Mouse (Mus musculus) NIH3T3 (cell line): Measurements from ENCODE around the gene Kif23.

Source experiments
- DNase-seq: peaks from one replicate; pipeline ENCODE4 v3.0.0-alpha.2; 2012; ENCODE audit warnings: low read depth

Kif23 gene

DNA sequence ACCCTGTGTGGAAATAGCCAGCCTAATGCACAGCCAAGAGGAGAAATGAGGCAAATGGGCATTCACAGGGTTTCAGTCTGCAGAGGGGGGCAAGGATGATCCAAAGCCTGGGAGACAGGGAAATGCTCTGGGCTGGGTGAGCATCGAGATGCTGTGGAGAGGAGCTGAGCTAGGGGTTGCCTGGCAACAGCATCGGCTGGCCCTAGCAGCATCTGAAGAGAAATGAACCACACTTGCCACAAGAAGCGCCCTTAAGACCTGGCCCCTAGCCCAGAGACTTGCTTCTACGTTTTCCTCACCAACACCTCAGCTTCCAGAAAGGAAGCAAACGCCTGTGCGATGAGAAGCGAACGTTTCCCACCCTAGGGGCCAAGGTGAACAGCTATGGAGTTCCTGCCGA is 44.1 kb downstream of the Kif23 start:
- DNase-seq = no peak

DNA sequence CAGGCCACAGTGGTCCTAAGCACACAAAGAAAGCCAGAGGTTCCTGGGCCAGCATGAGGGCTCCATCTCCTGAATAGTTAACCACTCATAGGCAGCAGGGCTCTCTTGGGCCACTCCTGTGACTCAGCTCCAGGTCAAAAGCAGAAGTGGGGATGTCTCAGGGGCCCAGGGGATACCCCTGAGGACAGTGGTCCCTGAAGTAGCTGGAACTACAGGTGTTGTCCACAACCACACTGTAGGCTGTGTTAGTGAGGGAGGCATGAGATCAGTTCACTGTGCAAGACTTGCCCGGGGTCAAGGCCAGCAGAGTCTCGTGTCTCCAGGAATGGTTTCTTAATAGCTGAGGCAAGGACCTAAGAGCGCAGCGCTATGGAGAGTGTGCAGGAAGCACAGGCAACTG is 45.0 kb downstream of the Kif23 start:
- DNase-seq = no peak

DNA sequence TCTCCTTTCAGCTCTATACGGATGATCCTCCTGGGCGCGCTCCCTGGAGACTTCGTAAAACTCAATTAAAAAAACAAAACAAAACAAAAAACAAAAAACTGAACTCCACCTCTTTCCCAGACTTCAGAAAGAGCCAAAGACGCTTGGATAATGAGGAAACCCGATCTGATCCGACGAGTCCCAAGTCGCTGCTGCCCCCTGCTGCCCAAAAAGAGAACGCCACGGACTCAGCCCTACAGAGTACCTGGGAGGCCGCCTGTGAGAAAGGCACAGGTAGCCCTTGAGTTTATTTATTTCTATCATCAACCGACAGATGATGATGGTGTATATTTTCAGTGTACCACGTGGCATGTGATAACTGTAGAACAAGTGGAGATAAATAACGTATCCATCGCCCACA is 46.8 kb downstream of the Kif23 start:
- DNase-seq = peak; percentile 79

DNA sequence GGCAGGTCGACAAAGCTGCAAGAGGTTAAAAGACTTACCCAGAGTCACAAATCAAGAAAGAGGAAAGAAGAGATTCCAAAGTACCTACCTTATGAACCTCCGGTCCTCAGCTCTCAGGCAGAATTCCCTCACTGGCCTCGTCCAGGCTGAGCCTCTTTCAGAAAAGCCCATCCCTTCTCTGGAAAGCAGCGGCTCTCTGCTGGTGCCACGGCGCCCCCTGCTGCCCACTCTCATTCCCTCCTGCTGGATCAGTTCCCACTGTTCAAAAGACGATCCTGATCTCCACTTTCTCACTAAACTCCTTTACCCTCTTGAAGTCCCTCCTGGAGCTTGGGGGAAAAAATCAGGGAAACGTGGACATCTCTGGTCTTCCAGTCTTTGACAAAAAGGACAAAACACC is 48.2 kb downstream of the Kif23 start:
- DNase-seq = peak; percentile 87

DNA sequence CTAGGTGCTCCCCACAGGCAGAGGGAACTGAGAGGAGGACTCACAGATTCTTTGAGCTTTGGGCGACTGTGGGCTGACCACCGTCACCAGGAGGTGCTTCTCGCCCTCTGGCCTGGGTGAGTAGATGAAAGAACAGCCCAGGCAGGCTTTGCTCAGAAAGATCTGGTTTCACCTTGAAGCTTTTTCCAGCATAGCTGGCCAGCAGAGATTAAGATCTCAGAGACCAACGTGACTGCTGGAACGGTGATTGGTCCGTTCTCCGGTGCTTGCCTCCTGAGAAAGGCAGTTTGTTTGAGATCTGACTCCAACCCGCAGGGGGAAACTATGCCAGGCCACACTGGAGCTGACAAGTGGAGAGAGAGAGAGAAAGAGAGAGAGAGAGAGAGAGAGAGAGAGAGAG is 51.6 kb downstream of the Kif23 start:
- DNase-seq = no peak

DNA sequence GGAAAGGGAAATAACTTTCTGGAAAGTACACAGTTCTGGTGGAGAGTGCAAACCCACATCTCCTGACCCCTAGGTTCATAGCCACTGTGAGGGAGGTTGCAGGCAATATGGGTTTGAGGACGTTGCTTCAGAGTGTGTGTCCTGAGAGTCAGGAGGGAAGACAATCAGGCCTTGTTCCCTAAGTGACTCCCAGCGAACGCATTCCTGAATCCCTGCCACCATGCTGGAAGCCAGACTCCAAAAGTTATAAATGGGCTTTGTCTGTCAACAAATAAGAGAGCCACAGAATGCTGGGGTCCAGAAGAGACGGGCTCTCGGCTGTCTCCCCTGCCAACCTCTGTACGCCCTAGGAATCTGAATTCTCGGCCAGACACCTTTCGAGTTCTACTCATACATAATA is 56.7 kb downstream of the Kif23 start:
- DNase-seq = peak; percentile 24

DNA sequence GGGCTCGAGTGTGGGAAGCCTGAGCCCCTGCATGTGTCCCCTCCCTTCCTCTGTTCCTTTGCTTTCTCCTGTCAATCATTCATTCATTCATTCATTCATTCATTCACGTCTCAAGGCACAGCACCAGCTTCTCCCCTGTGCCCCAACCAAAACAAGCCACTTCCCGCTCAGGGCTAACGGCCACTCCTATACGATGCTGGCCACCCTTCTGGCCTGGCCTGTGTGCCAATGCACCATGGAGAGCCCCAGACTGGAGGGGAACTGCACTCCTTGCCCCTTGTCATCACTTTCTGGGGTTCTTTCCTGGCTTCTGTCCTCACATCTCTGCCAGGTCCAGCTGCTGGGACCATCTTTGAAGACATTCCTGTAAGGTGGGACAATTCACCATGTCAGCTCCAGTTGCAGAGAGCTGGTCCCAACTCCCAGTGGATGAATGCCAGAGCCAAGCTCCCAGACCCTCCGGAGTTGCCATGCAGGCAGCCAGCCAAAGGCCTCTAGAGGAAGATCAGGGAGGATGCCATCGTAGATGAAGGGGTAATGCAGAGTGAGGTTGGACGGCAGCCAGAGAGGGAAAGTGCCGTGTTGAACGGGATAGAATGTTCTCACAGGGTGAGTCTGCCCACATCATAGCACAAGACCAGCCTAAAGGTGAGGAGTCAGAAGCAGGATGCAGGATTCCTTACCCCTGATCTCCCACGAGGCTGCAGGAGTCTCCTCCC is 58.8 kb downstream of the Kif23 start:
- no peak for DNase-seq

DNA sequence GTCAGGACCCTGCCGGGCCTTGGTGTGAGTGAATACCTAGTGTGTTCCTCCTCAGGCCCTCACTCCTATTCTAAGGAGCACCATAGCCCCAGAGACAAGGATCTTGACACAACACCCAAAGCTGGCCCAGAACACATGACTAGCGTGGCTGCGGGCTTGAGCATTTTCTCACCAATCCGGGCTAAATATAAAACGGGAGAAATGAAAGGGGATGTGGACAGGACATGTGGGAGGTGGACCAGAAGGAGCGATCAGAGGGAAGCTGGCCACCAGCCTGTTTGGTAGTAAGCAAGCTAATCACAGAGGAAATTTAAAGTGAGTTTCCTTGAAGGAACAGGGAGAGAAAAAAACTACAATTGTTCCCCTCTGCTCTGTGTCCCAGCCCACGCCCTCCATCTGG is 60.6 kb downstream of the Kif23 start:
- no peak for DNase-seq

DNA sequence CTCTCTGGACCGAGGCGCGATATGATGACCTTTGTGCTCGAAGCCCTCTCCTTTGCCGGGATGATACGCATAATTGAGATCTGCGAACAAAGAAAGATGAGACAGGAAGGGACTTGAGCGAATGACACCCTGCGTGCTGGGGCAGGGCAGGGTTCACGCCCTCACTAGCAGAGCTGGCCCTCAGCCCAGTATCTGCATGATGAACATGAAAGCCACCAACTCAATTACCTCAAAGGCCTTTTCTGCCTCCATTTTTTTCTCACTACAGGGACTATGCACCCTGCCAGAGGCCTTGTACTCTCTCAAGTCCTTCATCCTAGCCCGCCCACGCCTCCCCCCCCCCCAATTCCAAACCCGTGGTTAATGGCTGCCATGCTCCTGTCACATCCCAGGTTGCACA is 61.6 kb downstream of the Kif23 start:
- no peak for DNase-seq

DNA sequence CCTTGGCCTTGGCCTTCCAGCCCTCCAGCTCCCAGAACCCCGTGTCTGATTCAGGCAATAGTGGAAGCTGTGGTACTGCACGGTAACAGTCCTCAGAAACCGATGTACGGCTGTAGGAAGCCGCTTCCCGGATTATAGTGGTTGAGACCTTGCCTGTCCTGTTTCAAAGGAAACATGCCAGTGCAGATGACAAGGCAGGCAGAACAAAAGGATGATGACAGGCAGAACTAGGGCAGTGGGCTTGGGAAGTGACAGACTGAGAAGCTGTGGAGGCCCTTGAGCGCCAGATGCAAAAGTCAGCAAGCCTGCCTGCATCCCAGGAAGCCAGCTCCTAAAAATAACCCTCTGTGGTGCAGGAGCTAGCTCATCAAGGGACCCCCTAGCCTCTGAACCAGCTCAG is 62.2 kb downstream of the Kif23 start:
- DNase-seq = no peak

DNA sequence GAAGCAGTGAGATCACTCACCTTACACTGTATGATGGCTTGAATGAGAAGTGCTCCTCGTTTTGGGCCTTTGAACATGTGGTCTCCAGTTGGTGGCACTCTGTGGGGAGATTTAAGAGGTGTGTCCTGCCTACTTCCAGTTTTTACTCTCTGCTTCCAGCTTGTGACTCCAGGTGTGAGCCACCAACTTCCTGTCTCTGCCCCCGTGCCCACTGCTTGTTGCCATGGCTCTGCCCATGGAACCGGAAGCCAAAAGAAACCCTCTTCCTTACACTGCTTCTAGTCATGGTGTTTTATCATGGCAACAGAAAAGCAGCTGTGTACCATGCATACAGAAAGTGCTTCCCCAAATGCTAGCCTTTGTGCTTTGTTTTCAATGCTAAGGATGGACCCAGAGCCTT is 64.4 kb downstream of the Kif23 start:
- DNase-seq = no peak

DNA sequence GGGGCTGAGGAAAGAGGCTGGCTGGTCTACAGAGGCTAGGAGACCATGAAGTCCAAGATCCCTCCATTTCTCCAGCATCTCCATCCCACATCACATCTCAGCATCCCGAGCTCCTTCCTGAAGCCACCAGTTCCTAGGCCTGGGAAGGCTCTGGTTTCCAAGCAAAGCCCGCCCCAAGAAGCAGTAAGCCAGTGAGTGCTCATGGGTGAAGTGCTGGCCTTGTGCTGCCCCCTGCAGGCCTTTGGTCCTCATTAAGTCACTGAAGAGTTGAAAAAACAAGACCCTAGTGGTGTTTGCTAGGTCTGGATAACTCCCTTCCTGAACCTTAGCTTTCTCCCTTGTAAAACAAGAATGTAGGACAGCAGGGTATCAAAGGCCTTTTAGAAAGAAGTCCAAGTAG is 67.7 kb downstream of the Kif23 start:
- DNase-seq = peak; percentile 77

DNA sequence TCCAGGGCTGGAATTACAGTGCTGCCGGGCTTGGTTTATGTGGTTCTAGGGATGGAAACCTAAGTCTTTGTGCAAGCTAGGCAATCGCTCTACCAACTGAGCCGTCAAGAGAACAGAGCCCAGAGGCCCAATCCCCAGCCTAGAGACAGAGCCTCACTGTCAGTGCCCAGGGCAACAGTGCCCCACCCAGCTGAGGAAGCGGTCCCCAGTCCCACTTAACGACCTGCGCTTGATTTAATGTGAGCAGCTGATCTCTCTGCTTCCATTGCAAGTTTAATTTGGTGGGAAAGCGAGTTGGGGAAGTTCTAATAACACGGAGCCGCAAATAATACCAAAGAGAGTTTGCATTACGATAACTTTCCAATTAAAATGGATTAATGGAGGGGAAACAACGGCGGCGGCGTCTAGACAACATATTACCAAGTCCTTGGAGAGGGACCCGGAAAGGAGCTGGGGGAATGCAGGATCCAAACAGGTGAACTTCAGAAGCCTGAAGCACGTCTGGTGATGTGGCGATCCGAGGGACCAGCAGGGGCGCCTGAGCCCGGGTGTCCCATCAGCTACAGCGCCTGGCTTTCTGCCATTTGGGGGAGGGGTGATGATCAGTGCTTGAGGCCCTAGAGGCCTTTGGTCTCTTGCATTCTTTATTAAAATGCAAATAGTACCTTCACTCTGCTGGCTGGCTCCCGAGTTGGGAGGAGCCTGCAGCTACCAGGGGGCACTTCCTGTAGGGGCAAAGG is 69.0 kb downstream of the Kif23 start:
- DNase-seq = no peak

DNA sequence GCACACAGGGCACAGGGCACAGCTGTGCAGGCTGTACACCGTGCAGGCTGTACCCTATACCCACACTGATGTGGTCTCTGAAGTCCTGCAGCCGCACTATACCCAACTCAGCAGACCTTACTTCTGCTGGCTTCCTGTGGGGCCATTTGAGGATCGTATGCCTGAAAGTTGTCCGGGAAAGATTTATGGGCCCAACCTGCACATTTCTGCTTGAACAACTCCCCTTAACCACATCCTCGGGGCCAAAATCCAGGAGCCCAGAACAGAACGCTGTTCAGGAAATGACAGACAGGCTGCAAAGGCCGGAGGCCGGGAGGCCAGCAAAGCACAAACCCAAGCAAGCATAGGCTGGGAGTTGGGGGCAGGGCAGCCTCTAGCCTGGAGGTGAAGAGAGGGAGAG is 73.2 kb downstream of the Kif23 start:
- DNase-seq = no peak

DNA sequence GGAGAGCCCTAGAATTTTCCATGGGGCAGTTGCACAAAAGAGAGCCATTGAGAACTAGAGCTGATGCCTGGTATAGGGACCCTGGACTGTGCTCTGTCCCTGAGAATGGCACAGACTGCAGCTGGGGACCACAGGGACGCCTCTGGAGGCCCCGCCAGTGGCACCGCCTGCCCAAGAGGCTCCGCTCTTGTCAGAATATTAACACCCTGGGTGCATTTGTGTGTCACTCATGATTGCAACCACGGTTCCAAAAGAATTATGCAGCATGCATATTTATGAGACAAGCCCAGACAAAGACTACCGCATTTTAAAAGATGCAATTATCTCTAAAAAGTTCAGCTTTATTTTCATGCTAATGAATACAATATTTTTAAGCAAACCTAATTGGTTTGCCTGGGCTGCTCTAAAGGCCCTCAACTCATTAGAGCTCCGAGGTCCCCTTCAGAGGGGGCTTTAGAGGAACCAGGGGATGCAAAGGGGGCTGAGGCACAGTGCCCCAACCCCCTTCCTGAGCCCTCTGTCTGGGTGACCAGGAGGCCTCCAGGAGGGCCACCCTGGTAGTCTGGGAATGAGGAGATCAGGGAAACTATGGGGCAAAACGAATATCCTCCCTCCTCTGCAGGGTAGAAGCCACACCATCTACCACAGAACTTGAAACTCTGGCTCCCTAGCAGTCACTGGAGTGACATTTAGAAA is 74.2 kb downstream of the Kif23 start:
- DNase-seq = no peak

DNA sequence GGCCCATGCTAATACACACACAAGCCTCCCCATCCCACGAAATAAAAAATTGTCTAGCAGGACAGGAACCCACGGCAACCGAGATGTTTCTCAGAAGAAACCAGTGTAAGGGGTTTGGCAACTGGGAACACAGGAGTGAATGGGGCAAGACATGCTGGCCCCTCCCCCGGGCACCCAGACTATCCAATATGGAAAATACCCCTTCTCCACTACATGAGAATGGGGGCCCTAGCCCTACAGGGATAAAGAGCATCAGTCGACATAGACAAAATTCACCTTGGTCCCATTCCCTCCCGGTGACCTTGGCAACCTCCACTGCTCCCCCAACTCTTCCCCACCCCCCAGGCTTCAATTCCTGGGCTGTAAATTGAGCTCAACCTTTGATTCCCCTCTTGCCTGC is 74.7 kb downstream of the Kif23 start:
- DNase-seq = no peak

DNA sequence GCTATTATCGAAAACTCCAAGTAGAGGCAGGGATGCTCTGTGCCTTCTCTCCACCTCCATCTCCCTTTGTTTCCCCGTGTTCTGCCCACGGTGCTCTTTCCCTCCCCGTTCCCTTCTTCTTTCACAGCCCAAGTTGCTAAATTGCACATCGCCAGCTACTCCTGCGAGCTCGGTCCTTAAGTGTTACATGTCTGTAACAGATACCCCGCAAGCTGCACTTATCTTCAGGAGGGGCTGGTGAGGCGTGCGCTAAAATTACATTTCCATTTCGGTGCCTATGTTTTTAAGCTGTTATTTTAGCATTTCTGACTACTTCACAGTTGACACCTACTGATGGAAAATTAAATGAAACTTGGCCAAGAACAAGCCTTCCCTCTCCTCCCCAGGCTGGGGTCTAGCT is 78.9 kb downstream of the Kif23 start:
- no peak for DNase-seq
